Mouse (Mus musculus) 3134 (cell line): Measurements from ENCODE around the gene Ggt5.
A peak's percentile ranks its signal among the peaks of the same experiment; 100 is the strongest.

Experiments
- DNase-seq: peaks from one replicate; pipeline ENCODE4 v3.0.0-alpha.2; 2011; ENCODE audit warnings: low spot score; ENCODE audit not compliant: insufficient read length; ENCODE audit errors: extremely low read depth

Gene Ggt5

GRCm38 (mm10) chr10:75616044-75616443 is 26.9 kb downstream of the Ggt5 start:
- no peak for DNase-seq

- DNase-seq: no peak
Observed at GRCm38 (mm10) chr10:75620818-75621217, 31.7 kb downstream of the Ggt5 start.

DNA sequence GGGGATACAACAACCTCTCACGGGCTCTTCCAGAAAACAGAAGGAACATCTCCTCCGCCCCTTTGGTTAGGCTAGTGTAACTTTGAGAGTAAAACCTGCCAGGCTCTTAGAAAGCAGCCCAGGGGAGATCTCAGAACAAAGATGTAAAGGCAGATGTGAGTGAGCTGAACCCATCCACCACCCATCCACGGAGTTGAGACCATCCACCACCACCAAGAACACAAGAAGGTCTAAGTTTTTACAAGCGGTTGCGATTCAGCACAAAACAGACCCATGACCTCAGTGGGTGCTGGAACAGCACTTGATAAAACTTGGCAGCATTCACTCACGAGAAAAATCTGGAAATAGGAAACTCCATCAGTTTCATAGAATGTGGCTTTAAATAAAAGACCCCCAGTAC is 36.8 kb downstream of the Ggt5 start:
- no peak for DNase-seq

DNA sequence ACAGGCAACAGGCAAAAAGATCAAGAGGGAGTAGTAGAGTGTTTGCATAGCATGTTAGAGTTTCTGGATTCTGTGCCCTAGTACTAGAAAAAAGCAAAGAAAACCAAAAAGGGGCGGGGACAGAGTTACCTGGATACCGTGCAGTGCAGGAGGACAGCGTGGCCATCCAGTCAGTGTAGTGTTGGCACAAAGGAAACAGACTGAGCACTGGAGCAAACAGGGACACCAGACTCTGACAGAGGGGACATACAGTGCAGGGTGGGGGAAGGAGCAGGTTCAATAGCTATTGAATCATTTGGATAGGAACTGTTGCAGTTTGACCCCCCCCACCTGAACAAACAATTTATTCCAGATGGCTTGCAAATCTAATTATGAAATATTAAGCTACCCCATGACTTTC is 37.9 kb downstream of the Ggt5 start:
- DNase-seq: no peak

DNA sequence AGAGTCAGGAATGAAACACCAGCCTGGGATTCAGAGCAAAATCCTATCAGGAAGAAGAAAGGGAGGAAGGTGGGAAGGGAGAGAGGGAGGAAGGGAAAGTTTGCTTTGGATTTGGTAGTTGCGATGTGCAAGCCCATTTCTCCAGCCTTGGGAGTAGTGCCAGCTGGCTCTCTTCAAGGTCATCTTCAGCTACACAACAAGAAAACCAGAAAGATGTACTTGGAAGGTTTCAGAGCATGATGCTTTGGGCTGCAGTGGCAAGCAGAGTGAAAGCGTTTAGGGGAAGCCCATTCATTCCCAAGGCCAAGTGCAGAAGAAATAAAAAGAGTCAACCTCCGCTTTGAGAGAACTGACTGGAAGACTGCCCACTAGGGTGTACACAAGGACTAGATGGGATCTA is 38.4 kb downstream of the Ggt5 start:
- DNase-seq: no peak

DNA sequence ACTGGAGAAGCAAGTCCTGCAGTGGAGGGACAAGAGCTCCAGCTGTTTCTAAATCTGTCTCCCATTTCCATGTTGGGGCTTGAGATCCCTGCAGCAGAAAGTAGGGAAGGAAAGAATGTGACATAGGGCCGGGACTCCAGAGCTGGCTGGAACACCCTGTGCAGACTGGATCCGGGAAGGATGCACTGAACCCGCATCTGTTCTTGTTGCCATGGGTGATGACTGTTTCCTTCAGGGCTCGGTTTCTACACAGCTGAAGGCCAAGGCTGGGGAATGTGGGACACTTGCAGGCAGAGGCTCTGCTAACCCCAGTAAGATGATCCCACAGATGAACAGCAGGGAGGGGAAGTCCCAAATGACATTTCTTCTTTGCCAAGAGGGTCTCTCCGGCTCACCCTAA is 43.5 kb downstream of the Ggt5 start:
- no peak for DNase-seq

GRCm38 (mm10) chr10:75633048-75633447 is 43.9 kb downstream of the Ggt5 start:
- no peak for DNase-seq

GRCm38 (mm10) chr10:75633576-75634139 is 44.5 kb downstream of the Ggt5 start:
- no peak for DNase-seq

DNA sequence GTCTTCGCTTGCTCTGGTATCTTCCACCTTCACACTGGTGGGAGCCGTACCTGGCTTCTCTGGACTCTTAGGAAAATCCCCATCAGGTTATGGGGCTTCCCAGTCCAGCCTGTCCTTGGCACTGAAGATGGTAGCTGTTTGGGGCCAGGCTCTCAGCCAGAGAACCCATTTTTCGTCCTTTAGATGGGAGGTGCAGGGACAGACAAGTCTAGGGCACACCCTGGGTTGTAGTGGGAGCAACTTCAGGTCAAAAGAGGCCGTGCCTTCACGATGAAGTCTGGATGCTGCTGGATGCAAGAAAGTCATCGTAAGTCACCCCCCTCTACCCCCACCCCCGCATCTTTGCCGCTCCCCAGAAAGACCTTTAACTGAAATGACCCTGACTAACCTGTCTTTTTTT is 45.5 kb downstream of the Ggt5 start:
- no peak for DNase-seq

GRCm38 (mm10) chr10:75635019-75635692 is 46.0 kb downstream of the Ggt5 start:
- DNase-seq: no peak

DNA sequence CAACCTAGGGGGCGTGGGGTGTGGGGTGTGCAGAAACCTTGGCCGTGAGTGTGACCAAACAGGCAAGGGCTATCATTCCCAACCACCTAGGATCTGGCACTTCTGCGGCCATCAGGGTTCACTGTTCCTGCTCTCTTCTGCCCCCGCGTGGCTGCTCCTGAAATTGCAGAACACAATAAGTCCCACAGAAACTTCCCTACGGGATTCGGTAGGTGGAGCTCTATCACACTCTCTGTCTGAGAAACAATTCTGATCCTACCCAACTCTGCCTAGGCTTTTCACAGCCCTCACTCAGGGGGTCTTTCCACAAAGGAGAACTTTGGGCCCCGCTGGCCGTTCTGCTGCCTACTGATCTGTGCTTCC is 46.5 kb downstream of the Ggt5 start:
- peak; percentile 57 for DNase-seq

DNA sequence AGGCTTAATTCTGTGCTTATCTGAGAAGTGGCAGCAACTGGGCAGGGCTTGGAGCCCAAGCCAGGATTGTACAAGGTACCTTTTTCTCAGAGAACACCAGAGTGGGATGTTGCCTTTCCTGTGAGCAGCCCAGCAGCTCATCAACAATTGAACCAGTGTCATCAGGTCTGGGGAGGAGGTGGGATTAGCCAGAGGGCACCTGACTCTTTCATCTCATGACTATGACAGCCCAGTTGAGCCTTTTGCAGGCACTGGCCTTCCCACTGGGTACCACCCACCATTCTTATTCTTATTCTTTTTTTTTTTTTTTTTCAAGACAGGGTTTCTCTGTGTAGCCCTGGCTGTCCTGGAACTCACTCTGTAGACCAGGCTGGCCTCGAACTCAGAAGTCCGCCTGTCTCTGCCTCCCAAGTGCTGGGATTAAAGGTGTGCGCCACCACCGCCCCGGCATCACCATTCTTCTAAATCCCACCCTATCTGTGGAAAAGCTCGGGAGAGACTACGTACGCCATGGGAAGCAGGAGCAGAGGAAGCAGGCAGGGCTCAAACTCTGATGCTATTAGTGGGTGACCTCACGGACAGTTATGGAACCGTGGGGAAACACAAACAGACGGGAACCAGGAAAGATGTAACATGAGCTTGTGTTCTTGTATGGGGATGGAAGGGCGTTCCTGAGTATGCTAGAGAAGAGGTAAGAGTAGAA is 47.1 kb downstream of the Ggt5 start:
- DNase-seq: no peak

DNA sequence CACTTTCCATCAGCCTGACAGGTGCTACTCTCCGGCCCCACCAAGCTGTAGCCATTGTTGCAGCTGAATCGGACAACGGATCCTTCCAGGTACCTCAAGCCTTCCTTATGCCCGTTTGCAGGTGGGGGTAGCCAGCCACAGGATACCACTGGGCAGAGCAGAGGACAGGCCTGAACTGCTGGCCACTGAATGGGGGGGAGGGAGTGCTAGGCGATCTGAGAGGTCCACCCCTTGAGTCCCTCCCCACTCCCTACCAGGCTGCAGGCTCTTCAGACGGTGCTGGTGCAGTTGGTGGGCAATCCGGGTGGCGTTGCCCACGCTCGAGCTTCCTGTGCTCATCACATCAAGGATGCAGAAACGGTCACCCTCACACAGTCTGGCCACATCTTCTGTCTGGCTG is 48.6 kb downstream of the Ggt5 start:
- no peak for DNase-seq

DNA sequence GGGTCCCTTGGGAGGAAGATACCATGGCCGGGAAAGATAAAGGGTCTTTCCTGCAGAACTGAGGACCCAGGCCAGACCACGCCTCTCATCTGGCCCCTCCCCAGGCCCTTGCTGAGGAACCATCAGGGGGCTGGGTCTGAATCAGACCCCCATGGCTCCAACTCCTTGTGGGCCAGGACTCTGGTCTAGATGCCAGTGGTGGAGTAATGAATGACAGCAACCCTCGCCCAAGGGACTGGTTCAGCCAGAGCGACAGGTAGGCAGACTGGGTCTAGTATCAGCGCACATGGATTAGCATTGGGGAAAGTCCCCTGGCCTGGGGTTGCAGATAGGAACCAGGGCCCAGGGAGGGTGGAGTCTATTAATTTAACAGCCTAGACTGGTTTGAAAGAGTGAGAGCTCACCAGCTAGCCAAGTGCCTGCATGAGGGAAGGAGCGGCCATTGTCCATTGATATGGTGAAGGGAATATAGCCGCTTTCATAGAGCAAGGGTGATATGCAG is 52.6 kb downstream of the Ggt5 start:
- no peak for DNase-seq

- no peak for DNase-seq
Observed at GRCm38 (mm10) chr10:75642436-75642835, 53.3 kb downstream of the Ggt5 start.

GRCm38 (mm10) chr10:75642891-75643290 is 53.8 kb downstream of the Ggt5 start:
- DNase-seq: no peak

DNA sequence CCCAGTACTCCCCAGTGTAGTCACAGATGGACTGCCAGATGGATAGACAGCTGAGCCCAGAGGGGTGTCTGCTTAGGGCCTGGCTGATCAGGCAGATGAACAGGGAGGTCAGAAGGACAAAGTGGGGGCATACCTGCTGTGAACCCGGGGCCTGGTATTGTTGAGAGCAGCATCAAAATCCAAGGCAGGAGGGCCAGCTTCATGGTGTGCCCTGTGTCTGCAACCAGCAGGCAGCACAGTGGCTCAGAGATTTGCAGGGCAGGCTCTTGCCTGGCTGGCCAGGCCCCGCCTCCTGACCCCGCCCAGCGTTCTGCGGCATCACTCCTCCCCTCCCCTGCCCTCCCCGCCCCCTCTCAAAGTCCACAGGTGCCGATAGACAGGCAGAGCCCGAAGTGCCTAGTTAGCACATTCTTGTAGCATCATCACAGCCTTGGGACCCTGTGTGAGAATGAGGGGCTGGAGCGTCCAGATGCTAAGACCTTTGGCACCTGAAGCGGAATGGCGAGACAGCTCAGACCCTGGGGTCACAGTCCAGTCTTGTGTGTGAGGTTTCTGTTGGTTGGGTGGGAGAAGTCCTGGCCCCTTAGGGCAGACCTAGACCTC is 54.7 kb downstream of the Ggt5 start, which contains the start of gene Susd2:
Gene Susd2 (minus strand): TSS at position 268 of the 603 bp plus-strand sequence.
- DNase-seq: no peak

GRCm38 (mm10) chr10:75645616-75646015 is 56.5 kb downstream of the Ggt5 start:
- DNase-seq: no peak

DNA sequence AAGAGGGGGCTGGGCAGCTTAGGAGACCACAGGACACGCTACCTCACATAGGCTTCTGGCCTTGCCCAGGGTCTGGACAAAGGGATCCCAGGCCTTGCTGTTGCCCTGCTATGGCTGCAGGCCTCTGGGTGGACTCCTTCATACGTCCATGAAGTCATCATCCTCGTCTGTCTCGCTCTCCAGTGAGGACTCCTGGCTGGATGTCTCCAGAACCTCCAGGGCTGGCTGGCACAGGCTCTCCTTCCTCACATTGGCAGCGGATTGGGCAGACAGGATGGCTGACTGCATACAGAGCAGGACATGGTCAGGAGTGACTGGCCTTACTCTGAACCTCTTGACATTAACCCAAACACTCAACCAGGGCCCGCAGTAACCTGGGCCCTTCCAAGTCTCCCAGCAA is 57.3 kb downstream of the Ggt5 start:
- DNase-seq: no peak

DNA sequence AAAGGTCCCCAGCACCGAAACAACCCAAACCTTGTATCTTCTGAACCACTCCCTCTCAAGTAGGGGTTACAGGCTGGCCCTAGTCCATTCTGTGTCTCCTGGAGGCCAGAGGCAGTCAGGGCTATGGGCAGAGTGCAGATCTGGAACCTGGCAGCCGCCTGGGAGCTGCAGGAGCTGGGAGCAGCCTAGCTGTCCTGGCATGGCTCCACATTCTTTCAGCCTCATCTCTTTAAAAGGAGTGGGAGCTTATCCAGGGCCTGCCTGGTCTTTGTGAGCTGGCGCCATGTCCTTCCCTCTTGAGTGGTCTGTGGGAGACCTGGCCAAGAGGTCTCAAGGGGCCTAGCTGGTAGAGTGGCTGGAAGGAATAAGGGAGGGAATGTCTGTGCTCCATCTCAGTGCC is 58.2 kb downstream of the Ggt5 start:
- DNase-seq: no peak

- DNase-seq: no peak
Observed at GRCm38 (mm10) chr10:75648091-75648490, 59.0 kb downstream of the Ggt5 start.

- no peak for DNase-seq
Observed at GRCm38 (mm10) chr10:75649001-75649400, 59.9 kb downstream of the Ggt5 start.
